Mouse (Mus musculus) heart, postnatal 0 days (tissue): ENCODE data around the gene Zfyve19.

Source experiments
- CTCF ChIP-seq: IDR thresholded peaks from 2 replicates; pipeline ENCODE4 v1.5.1; 2016; ENCODE audit warnings: antibody characterized with exemption, control low read depth, low read depth
- EP300 ChIP-seq: IDR thresholded peaks from 2 replicates; pipeline ENCODE4 v1.6.1; 2016; ENCODE audit warnings: antibody characterized with exemption, low read depth

DNA sequence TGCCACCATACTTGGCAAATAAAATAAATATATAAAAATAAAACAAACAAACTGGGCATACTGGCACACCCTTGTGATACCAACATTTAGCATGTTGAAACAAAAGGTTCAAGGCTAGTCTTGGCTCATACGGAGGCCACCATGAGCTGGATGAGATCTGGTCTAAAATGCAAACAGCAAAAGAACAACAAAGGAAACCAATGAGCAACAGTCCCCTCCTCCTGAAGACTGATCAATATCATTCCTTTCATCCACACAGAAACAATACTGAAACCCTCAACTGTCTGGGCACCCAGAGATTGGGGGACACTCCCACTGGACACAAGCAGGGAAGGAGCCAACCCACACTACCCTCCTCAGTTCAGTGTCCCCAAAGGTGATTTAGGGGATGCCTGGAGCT is 10.9 kb upstream of the Zfyve19 start:
- TF ChIP-seq CTCF = no peak
- TF ChIP-seq EP300 = no peak
